Mouse (Mus musculus): Measurements from ENCODE around the gene Tmem236. TPM values are rescaled to one million over a fixed set of nuclear protein-coding genes. Genes with fewer than 3 reads are reported as not detected.

Gene Tmem236
- polyA plus RNA-seq (2015; fragmentation: Nextera tagmentation; extraction: Ambion mirVana), result 0.21 and 0.25 TPM in 2 replicates

DNA sequence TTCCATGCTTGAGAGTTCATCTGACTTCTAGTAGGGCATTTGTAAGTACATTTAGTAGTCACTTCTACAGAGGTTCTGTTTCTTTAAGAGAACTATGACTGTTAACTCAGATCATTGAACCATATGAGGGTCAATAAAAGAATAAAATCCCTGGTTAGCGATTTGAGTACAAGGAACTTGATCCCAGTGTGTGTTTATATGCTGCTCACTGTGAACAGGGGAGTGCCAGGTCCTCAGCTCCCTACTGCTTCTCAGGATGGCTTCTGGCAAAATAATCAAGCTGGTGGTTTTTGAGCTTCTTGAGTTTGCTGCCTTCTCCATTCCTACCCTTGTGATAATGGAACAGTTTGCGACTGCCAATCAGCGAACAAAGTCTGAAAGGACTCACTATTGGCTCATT, at the start of gene Tmem236:
Tmem236 (plus strand) TSS at position 190 of the 400 bp plus-strand sequence.
- Histone ChIP-seq H3K9me3 (no peaks in the 10 kb centered on the region), H3K27ac (replicated peaks) (no peak within 1 kb of the TSS), H3K4me2 (no peak within 1 kb of the TSS), H3K9ac (no peak within 1 kb of the TSS), H3K36me3 (no peaks in the 10 kb centered on the region), H3K4me1 (replicated peaks) (no peaks in the 10 kb centered on the region), H3K4me3 (no peak within 1 kb of the TSS), H3K27me3 (no peaks in the 10 kb centered on the region)
- 82% methylated on average over 3 of the region's 3 CpGs for WGBS
- no peak for ATAC-seq (ENCODE audit: low FRiP score, low read depth)

DNA sequence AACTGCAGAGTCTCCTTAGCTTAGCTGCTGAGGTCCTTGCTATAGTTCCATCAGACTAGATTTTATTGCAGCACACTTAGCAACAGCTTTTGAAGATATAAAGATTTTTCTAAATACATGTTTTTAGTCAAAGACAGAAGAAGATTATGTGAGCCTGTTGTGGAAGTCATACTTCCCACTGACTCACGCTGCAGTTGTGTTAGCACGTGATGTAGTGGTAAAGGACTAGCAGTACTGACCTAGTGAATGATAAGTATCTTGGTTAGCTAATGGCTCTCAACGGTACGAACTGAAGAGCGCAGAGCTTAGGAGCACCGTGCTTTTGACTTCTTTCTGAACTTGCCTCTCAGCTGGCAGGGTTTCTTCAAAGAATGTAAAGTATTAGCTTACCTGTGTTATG, 47.9 kb upstream of the Tmem236 start:
- Histone ChIP-seq H3K9me3 (no peaks in the 10 kb centered on the region), H3K4me1 (replicated peaks) (no peaks in the 10 kb centered on the region), H3K4me2 (no peak overlapping the region), H3K4me3 (no peak overlapping the region), H3K9ac (no peak overlapping the region), H3K27ac (replicated peaks) (no peak overlapping the region), H3K27me3 (no peaks in the 10 kb centered on the region), H3K36me3 (peaks cover 18% of the 10 kb centered on the region)
- no peak for ATAC-seq (ENCODE audit: low FRiP score, low read depth)
- WGBS, result 89% methylated on average over 6 of the region's 6 CpGs

DNA sequence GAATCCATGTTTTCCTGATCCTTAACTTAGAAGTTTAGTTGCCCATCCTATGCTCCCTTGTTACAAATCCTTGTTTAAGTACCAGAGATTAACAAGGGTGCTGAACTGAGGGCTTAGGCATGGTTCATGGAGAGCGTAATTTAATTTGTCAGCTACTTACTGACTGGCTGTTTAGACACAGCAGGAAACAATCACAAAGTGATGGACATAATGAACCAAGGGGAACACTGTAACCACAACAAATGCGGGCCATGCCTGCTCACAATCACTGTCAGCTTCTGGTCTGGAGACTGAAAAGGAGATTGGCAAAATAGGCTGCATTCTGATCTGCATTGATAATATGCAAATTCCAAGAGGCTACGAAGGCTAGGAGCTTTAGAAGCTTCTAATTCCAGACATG, 46.7 kb upstream of the Tmem236 start:
- Histone ChIP-seq H3K4me1 (replicated peaks) (no peaks in the 10 kb centered on the region), H3K9me3 (no peaks in the 10 kb centered on the region), H3K4me3 (no peak overlapping the region), H3K4me2 (no peak overlapping the region), H3K36me3 (peaks cover 21% of the 10 kb centered on the region), H3K27ac (replicated peaks) (no peak overlapping the region), H3K27me3 (no peaks in the 10 kb centered on the region), H3K9ac (no peak overlapping the region)
- no peak for ATAC-seq (ENCODE audit: low FRiP score, low read depth)
- 58% methylated on average over 3 of the region's 3 CpGs for WGBS

DNA sequence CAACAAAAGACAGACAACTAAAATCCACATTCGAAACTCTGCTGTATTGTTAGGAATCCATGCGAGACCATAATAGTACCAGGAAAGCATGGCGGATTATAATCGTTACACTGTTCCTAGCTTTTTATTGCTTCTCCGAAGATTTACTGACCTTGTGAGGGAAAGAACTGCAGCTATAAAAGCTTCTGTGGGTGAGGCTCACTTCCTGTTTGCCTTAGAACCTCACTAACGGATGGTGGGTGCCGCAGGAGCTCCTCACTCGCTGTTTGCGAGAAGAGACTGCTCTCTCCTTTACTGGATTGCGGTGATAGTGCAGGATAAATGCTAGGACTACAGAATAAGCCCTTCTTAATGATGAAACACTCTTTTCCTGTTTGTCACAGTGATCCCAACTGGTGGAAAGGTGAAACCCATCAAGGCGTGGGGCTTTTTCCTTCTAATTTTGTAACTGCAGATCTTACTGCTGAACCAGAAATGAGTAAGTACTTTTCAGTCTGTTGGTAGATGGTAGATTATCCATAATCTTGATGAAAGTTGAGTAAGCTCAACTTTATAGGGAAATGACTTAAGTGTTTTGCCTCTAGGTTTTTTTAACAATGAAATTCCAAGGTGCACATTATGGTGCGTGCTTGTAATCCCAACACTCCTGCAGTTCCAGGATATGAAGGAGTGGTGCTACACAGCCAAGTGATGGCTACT, 43.5 kb upstream of the Tmem236 start:
- H3K4me1 ChIP-seq (replicated peaks), result no peaks in the 10 kb centered on the region
- H3K4me3 ChIP-seq, result no peak overlapping the region
- ATAC-seq (ENCODE audit: low FRiP score, low read depth), result no peak
- H3K27me3 ChIP-seq, result no peaks in the 10 kb centered on the region
- WGBS, result 91% methylated on average over 12 of the region's 12 CpGs
- no peak overlapping the region for H3K4me2 ChIP-seq
- H3K9ac ChIP-seq, result no peak overlapping the region
- H3K36me3 ChIP-seq, result peaks cover 16% of the 10 kb centered on the region
- no peaks in the 10 kb centered on the region for H3K9me3 ChIP-seq
- no peak overlapping the region for H3K27ac ChIP-seq (replicated peaks)

DNA sequence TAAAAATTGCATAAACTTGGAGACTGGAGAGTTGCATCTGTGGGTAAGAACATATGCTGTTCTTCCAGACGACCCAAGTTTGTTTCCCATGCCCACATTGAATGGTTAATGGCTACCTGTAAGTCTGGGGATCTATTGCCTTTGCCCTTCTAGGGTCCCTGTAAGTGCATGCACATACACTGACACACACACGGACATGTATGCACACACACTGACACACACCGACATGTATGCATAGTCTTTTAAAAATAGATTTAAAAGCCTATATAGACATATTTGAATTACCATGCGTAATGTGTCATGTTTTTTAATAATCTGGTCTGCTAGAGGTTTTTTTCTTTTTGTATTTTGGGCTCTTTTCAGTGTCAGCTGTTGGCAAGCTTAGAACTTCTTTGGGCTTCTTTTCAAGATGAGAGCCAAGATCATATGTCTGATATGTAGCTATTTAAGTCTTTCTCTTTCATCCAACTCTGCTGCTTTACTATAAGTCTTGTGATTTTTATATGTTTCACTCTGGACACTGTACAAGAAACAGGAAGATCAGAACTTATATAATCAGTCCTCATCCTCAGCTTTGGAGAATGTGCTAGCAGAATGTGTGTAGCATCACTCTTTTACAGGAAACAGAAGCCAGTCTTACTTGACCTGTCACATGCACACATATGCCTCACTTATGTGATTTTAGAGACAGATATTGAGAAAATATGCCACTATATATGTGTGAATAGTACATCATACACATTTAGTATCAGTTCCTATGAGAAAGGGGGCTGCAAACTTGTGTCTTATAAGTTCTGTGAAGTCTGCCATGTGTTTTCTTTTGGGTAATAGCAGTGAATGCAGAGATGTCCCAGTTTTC, 41.6 kb upstream of the Tmem236 start:
- H3K27me3 ChIP-seq, result no peaks in the 10 kb centered on the region
- ATAC-seq (ENCODE audit: low FRiP score, low read depth), result no peak
- no peak overlapping the region for H3K27ac ChIP-seq (replicated peaks)
- no peak overlapping the region for H3K9ac ChIP-seq
- H3K4me3 ChIP-seq, result no peak overlapping the region
- 92% methylated on average over 4 of the region's 4 CpGs for WGBS
- H3K9me3 ChIP-seq, result no peaks in the 10 kb centered on the region
- H3K36me3 ChIP-seq, result peaks cover 19% of the 10 kb centered on the region
- H3K4me2 ChIP-seq, result no peak overlapping the region
- H3K4me1 ChIP-seq (replicated peaks), result no peaks in the 10 kb centered on the region

DNA sequence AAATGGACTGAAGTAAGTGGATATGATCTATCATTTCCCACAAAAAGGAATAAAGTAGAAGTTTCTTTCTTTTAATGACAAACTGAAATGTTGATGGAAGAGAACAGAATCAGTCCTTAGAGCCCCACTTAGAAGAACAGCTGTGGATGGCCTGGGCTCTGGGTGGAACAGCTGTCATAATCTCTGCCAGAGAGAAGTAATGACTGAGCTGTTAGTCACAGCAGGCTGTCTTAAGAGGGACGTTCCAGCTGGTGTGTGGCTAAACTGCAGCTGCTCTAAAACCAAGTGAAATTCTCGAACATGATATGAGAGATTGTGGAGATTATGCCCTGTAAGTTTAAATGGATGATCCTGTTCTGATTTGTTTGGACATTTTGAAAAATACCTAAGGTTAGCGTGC, 37.4 kb upstream of the Tmem236 start:
- H3K27ac ChIP-seq (replicated peaks), result no peak overlapping the region
- no peak overlapping the region for H3K4me3 ChIP-seq
- no peak for ATAC-seq (ENCODE audit: low FRiP score, low read depth)
- H3K4me1 ChIP-seq (replicated peaks), result no peaks in the 10 kb centered on the region
- no peaks in the 10 kb centered on the region for H3K27me3 ChIP-seq
- peaks cover 22% of the 10 kb centered on the region for H3K36me3 ChIP-seq
- no peaks in the 10 kb centered on the region for H3K9me3 ChIP-seq
- H3K9ac ChIP-seq, result no peak overlapping the region
- WGBS, result 59% methylated on average over 3 of the region's 3 CpGs
- no peak overlapping the region for H3K4me2 ChIP-seq

DNA sequence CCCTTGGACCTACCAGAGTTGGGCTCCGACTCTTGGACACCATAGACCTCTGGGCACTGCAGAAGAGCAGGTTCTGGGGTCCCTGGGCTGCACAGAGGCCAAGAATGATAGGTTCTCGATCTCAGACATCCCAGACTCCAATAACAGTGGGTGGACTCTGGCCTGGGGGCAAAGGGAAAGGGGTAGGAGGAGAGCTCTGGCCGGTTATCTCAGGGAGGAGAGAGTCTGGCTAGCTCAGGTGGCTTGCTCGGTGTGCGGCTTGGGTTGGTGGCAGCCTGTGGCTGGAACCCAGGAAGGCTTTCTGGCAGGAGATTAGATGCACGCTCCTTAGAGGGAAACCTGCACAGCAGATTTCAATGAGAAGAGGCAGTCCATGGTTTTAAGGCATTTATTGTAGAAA, 34.7 kb upstream of the Tmem236 start:
- WGBS, result 90% methylated on average over 6 of the region's 6 CpGs
- no peak overlapping the region for H3K9ac ChIP-seq
- H3K27me3 ChIP-seq, result no peaks in the 10 kb centered on the region
- H3K4me3 ChIP-seq, result no peak overlapping the region
- H3K36me3 ChIP-seq, result peaks cover 33% of the 10 kb centered on the region
- no peaks in the 10 kb centered on the region for H3K4me1 ChIP-seq (replicated peaks)
- H3K27ac ChIP-seq (replicated peaks), result no peak overlapping the region
- H3K9me3 ChIP-seq, result no peaks in the 10 kb centered on the region
- no peak overlapping the region for H3K4me2 ChIP-seq
- no peak for ATAC-seq (ENCODE audit: low FRiP score, low read depth)

DNA sequence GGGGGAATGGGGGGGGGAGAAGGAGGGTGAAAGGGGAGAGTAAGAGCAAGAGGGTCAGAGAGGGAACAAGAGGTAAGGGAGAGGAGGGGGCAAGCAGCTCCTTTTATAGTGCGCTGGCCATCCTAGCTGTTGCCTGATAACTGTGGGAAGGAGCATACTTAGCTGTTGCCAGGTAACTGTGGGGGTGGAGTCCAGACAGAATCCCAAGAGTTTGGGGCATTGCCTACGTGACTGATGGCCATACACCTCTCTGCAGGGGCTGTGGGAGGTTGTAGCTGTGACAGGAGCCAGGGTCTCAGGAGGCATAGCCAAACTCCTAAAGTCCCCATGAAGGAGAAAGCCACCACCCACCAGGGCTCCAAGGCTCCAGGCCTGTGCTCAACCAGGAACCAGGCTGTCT, 34.3 kb upstream of the Tmem236 start:
- no peak for ATAC-seq (ENCODE audit: low FRiP score, low read depth)
- Histone ChIP-seq H3K27me3 (no peaks in the 10 kb centered on the region), H3K4me1 (replicated peaks) (no peaks in the 10 kb centered on the region), H3K27ac (replicated peaks) (no peak overlapping the region), H3K9ac (no peak overlapping the region), H3K9me3 (no peaks in the 10 kb centered on the region), H3K4me3 (no peak overlapping the region), H3K4me2 (no peak overlapping the region), H3K36me3 (peaks cover 37% of the 10 kb centered on the region)
- WGBS, result 36% methylated on average over 2 of the region's 2 CpGs

DNA sequence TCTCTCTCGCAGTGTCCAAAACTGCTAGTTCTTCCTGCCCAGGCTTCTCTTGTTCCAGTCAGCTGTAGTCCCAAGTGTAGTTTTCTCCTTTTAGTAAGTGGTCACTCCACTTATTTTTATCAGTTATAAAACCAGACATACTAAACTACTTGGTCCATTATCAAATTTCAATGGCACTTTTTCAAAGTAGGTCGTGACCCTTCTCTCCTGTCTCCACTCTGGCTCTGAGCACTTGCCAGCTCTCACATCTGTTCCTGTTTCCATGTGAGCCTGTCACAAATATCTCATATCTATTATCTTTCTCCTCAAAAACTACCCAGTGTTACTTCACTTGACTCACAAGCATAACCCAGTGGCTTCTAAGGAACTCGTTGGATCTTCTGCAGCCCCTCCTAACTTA, 29.0 kb upstream of the Tmem236 start:
- Histone ChIP-seq H3K9ac (no peak overlapping the region), H3K36me3 (peaks cover 24% of the 10 kb centered on the region), H3K9me3 (no peaks in the 10 kb centered on the region), H3K27ac (replicated peaks) (no peak overlapping the region), H3K4me3 (no peak overlapping the region), H3K27me3 (no peaks in the 10 kb centered on the region), H3K4me2 (no peak overlapping the region), H3K4me1 (replicated peaks) (no peaks in the 10 kb centered on the region)
- WGBS, result 79% methylated on average over 3 of the region's 3 CpGs
- no peak for ATAC-seq (ENCODE audit: low FRiP score, low read depth)

DNA sequence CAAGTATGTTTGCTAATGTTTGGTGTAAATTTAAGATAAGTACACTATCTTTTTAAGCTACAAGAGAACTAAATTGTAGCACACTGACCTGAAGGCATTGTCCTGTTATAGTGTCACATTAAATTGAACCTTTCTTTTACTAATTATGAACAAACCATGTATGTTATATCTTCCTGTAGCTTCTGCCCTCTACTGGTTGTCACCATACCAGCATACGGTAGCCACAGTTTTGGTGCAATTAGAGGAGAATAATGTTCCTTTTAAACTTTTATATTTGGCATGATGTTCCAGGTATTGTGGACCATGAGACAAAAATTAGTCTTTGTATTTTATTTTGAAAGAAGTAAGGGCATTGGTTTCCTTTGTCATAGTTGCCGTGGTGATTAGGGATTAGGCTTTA, 27.4 kb upstream of the Tmem236 start:
- H3K9ac ChIP-seq, result no peak overlapping the region
- peaks cover 17% of the 10 kb centered on the region for H3K36me3 ChIP-seq
- 88% methylated on average over 2 of the region's 2 CpGs for WGBS
- H3K27me3 ChIP-seq, result no peaks in the 10 kb centered on the region
- no peak overlapping the region for H3K4me3 ChIP-seq
- no peak for ATAC-seq (ENCODE audit: low FRiP score, low read depth)
- no peak overlapping the region for H3K4me2 ChIP-seq
- H3K9me3 ChIP-seq, result no peaks in the 10 kb centered on the region
- no peaks in the 10 kb centered on the region for H3K4me1 ChIP-seq (replicated peaks)
- H3K27ac ChIP-seq (replicated peaks), result no peak overlapping the region

DNA sequence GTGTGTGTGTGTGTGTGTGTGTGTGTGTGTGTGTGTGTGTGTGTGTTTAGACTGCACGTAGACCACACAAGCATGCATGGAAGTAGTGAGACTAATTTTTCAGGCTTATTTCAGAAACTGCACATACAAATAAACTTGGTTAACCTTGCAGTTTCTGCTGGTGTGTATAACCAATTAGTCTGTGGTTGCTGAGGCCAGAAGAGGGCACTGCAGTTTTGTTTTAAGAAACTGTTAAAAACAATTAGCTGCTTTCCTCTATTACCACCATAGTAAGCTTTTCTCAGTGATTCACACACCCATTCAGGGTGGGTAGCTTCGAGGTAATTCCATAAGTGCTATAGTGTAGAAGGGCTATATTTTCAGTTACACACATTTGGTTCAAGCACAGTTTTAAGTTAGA, 23.5 kb upstream of the Tmem236 start:
- Histone ChIP-seq H3K27ac (replicated peaks) (no peak overlapping the region), H3K9ac (no peak overlapping the region), H3K4me2 (no peak overlapping the region), H3K4me1 (replicated peaks) (no peaks in the 10 kb centered on the region), H3K4me3 (no peak overlapping the region), H3K36me3 (no peaks in the 10 kb centered on the region), H3K9me3 (no peaks in the 10 kb centered on the region), H3K27me3 (no peaks in the 10 kb centered on the region)
- no peak for ATAC-seq (ENCODE audit: low FRiP score, low read depth)
- WGBS, result 88% methylated on average over 2 of the region's 2 CpGs

DNA sequence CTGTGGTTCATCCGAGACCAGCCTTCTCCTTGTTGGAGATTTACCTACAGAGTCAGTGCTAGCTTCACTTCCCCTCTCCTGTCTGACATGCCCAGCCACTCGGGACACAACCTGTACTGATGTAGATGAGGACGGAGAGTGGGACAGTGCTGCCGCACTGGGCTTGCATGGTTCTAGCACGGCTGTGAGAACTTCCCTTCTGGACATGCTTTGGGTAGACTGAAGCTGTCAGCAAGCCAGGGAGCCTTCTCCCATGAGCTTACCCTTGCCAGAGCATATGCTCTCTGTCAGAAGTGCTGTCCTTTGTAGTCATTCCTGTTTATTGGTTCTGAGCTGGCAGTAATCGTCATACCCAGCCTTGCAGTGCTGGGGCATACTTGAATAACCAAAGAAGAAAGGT, 22.5 kb upstream of the Tmem236 start:
- WGBS, result 88% methylated on average over 6 of the region's 6 CpGs

More for the DNA sequence above, 22.5 kb upstream of the Tmem236 start:
- Histone ChIP-seq H3K4me2 (no peak overlapping the region), H3K27ac (replicated peaks) (no peak overlapping the region), H3K27me3 (no peaks in the 10 kb centered on the region), H3K4me3 (no peak overlapping the region), H3K4me1 (replicated peaks) (no peaks in the 10 kb centered on the region), H3K9me3 (no peaks in the 10 kb centered on the region), H3K36me3 (no peaks in the 10 kb centered on the region), H3K9ac (no peak overlapping the region)
- no peak for ATAC-seq (ENCODE audit: low FRiP score, low read depth)

All from hindbrain, embryonic 15.5 days (tissue).